Mouse (Mus musculus) 3T3-L1 (cell line): ENCODE measurements around the gene Lcat.
"Not testable (repeated sequence)": the region's sequence is repeated elsewhere in the genome, so short reads cannot be mapped to it uniquely, and the experiment has no call there.

Experiments
- DNase-seq: peaks from one replicate; pipeline ENCODE4 v3.0.0-alpha.2; 2015; ENCODE audit warnings: low read depth, low spot score

The Lcat gene

DNA sequence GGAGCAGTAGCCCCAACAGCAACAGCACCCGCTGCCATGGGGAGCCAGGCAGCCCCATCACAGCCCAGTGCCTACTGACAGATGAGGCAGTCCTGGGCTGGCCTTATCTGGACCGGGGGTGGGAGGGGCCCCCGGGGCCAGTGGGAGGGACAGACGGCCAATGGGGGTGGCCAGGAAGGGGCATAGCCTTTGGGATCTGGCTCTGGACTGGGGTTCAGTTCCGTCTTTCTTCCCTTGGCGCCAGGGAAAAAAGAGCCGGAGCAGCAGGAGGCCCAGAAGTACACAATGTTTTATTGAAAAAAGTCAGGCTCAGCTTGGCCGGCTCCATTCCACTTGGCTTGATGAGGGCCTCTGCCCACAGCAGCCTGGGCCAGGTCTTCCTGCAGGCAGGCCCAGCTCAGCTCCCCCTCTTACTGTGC lies at the start of gene Lcat:
TSS of gene Lcat (minus strand) at position 62 of the 419 bp plus-strand sequence.
- no peak for DNase-seq

DNA sequence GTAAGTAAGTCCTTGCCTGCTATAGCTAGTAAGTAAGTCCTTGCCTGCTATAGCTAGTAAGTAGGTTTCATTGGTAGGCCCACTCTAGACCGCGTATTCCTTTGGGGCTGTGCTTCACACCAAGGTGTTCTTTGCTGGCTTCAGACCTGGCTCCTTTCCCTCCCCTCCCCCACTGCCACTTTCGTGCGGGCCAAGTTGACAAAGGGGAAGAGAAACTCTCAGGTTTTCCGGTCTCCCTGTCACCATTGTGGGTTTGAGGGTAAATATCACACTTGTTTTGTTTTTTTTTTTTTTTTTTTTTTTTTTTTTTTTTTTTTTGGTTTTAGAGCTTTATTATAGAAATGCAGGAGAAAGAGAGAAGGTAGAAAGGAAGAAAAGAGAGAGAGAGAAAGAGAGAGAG lies 49.3 kb upstream of the Lcat start:
- DNase-seq: no peak

DNA sequence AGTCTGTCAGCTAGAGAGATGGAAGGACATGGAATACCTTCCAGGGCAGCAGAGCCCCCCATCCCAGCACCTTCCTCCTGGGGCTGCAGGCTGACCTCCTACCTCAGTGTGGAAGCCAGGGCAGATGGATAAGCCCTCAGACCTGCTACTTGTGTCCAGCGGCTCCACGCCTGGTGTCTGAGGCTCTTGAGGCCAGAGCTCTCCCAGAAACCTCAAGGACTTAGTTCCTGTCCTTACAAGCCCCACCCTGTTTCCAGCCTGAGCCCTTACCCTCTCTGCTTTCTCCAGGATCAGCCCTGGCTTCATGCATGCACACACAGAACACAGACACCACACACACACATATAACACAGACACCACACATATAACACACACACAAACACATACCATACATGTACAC lies 48.4 kb upstream of the Lcat start:
- no peak for DNase-seq

DNA sequence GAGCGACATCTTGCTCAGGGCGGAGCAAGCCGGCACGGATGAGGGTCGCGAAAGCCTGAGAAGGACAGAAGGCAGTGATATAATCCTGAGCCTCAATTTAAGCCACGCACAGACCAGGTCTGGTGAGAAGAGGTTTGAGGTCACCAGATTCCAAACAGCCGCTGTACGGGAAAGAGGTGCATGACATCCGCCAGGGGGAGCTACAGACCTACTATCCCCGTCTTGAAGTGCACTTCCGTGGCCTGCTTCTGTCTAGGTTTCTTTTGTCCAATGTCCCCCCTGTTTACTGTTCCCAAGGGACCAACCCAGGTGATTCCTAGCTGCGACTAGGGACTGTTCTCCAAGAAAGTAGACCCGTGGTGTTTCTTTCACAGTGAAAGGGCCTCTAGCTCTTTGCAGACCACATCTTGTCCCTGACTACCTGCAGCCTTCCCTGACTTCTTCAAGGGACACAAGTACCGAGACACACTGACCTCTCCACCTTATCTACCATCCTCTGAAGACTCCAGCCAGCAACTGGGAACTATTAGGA lies 47.7 kb upstream of the Lcat start, which contains the start of gene Dus2:
TSS of gene Dus2 (plus strand) at position 482 of the 532 bp plus-strand sequence.
- peak; percentile 96 for DNase-seq

DNA sequence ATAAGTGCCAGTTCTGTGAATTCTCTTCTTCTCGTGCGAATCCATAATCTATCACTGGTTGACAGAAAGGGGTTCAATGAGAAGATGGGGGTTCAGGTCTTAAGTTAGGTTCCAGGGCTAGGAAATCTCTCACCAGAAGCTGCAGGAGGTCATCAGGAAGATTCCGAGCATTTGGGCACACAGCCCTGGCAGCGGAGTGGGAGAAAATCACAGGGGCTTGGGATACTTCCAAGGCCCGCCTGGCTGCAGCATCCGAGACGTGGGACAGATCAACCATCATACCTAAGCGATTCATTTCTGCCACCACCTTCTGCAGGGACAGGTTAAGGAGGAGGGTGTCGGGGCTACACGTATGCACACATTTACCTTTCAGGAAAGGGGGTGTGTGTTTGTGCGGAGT lies 45.4 kb upstream of the Lcat start:
- DNase-seq: no peak

DNA sequence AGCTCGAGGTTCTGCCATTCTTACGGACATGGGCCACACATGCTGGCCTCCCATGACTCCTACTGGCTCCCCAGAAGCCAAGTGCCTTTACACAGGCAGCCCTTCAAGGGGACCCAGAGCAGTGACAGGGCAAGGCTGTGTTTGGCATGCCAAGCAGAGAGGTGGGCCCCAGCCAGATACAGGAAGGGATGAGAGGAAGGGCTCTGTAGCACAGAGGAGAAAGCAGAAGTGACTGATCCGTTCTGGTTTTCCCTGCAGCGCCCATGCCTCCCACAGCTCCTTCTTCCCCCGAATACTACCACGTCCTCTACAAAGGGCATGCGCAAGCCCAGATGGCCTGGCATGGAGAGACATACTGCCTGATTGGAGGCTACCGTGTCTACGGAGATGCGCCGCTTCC lies 40.2 kb upstream of the Lcat start:
- not testable (repeated sequence) for DNase-seq

DNA sequence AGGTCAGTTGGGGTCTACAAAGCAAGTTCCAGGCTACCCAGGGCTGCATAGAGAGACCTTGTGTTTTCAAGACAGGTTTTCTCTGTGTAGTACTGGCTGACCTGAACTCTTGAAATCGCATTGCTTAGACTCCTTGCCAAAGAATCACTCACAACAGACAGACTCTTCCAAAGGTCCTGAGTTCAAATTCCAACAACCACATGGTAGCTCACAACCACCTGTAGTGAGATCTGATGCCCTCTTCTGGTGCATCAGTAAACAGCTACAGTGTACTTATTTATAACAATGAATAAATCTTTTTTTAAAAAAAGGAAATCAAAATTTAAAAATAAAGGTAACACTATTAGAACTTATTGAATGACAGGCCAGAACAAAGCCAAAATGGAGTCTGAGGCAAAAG lies 38.0 kb upstream of the Lcat start:
- no peak for DNase-seq

DNA sequence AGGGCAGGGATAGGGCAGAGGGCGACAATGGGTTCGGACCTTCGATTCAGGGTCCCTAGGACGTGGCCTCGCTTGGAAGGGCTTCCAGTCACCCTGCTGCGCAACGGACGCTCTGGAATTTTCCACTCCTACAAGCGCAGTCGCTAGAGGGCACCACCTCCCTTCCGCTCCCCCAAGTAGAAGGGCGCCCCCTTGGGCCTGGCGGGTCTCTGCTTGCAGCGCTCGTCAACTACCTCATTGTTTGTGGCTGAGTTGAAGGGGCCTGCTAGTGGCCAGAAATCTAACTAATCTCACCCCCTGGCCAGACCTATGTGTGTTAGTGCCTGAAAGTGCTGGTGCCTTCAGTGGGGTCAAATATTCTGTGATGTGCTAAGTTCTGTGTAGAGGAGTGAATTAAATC lies 36.1 kb upstream of the Lcat start, which contains the start of gene Dpep3:
TSS of gene Dpep3 (minus strand) at position 105 of the 400 bp plus-strand sequence.
- DNase-seq: no peak

DNA sequence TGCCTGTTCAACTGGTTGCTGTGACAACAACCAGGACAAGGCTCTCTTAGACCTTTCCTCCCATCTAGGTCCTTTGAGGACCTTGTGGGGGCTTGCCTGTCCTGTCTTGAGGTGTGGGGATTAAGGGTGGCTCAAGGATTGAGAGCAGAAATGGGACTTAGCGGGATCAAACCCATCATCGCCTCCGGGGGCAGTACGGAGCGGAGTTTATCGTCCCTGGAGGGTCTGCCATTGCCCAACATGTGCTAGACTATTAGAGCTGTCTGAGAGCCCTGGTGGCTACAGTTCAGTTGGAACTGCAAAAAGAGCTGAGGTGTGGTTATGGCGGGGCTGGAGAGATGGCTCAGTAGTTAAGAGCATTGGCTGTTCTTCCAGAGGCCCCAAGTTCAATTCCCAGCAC lies 32.2 kb upstream of the Lcat start:
- no peak for DNase-seq

DNA sequence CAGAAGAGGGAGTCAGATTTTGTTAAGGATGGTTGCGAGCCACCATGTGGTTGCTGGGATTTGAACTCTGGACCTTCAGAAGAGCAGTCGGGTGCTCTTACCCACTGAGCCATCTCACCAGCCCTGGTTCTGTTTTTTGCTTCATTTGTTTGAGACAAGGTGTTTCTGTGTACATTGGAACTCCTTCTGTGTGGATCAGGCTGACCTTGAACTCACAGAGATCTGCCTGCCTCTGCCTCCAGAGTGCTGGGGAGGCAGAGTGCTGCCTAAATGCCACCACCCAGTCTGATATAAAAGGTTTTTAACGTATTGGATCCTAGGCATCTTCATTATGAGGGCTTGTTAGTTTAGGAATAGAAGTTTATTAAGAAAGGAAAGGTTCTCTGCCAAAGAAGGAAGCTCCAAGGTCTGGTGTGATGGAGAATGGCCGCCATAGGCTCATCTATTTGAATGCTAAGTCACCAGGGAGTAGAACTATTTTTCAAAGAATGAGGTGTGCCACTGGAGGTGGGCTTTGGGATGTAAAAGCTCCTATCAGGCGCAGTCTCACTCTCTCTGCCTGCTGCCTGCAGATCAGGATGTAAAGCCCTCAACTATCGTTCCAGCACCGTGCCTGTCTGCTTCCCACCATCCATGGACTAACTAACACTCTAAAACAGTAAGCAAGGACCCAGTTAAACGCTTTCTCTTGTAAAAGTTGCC lies 28.0 kb upstream of the Lcat start:
- DNase-seq: no peak

DNA sequence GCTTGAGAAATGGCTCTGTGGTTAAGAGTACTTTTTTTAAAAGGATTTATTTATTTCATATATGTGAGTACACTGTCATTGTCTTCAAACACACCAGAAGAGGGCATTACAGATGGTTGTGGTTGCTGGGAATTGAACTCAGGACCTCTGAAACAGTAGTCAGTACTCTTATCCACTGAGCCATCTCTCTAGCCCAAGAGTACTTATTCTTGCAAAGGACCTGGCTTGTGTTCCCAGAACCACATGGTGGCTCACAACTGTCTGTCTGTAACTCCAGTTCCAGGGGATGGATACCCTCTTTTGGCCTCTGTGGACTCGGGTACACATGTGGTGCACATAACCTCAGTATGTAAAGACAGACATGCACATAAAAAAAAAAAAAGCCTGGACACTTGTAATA lies 26.2 kb upstream of the Lcat start:
- no peak for DNase-seq

DNA sequence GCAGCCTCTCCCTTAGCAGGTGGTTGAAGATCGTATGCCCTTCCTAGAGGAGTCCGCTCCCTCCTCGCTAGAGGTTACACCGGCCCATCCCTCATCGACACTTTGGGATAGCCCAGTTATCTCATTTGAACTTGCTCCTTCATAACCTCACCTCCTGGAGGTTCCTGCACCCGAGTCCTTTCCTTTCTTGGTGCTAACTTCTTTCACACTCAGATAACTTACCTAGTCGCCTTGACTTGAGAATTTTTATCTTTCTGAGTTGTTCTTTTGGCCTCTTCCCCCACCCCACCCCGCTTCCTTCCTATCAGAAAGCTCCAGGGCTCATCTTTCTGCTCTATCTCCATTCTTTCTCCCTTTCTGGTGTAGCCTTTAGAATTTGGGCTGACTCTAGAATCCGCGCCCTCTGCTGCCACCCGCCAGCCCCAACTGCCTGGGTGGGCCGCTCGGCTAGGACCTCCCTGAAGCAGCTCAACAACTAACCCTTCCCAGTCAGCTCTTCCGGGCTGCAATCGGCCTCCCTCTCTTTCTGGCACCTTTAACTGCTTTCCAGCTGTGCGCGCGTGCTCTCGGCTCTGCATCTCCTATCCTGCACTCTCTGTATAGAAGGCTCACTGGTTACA lies 23.6 kb upstream of the Lcat start:
- no peak for DNase-seq

DNA sequence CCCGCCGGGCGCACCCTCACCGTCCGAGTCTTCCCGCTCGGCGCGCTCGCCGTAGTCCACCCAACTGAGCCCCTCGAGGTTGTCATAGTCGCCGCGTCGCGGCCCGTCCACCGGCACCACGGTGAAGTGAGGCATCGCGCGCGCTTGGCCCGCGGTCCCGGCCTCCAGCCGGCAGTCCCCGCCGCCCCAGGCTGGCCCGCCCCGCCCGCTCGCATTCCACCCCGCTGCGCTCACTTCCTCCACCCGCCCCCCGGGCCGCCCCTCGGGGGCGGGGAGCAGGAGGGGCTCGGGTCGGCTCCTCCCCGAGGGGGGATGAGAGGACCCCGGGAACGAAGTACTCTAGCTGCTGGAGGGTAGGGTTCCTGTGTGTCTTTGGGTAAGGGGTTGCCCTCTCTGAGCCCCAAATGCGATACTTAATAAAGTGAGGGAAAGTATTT lies 22.7 kb upstream of the Lcat start, which contains the start of gene Slc12a4:
TSS of gene Slc12a4 (minus strand) at position 193 of the 437 bp plus-strand sequence.
- DNase-seq: peak; percentile 74

DNA sequence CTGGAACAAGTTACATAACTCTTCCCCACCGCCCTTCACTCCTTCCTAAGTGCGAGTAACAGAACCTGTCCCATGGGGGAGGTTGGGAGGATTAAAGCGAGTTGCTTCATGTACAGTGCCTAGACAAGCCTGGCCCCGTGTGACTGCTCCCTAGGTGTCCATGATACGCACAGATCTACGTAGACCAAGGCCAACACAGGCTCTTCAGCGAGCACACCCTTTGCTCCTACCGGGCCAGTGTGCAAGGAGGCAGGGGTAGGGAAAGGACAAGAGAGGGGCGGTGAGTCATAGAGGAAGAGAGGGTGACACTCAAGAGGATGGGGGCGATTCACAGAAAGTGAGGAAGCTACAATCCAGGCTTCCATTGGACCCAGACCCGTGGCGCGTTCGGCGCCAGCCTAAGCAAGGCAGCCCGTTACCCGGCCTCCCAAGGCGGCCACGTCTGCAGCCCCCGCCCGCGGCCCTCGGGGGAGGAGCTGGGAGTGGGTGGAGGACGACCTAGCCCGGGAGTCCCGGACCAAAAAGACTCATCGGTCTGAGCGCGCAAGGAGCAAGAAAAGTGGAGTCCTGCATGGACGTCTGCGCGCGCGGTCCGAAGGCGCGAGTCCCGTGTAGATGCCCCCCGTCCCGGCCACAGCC lies 22.2 kb upstream of the Lcat start:
- DNase-seq: peak; percentile 71

DNA sequence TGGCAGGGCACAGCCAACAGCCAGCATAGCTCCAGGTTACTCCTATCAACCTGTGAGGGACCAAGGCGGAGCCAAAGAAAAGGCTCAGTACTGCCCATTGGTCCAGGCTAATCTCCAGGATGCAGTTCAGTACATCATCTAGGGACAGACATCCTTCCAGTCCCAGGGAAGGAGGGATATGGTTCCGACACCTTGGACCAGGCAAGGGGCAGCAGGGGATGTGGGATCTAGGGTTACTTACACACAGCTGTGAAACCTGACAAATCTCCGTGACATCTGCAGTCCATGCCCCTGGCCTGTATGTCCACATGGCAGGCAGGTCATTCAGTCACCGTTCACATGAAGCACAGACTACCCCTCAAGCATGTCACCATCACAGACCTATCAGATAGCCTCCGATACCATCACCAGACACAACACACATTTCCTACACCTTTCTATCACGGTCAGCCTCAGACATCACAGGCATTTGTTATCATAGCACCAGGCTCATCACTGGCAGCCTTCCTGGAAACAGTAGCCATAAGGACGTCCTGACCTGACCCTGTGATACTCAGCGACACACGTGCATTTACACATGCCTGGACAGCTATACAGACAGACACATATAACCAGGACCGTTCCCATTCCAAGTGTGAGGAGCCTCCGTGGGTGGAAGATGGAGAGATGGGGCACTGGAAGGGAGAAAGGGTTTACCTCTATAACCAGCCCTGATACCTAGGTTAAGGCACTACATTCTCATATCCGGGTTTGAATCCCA lies 21.5 kb upstream of the Lcat start:
- DNase-seq: peak; percentile 46

DNA sequence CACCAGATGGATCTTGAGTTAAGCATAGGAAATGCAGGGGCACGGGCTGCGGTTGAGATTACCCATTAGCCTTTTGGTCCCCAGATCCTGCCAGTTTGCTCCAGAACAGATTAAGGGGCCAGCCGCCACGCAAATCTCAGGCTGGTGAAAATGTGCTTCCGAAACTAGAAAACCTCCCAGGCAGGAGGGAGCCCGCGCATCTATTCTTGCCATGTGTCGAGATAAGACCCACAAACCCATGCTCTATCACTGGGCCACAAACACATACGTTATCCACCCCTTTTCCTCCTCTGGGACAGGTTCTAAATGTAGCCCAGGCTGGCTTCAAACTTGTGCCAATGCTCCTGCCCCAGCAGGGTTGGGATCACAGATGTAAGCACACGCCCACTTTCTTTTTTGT lies 18.4 kb upstream of the Lcat start:
- DNase-seq: no peak

DNA sequence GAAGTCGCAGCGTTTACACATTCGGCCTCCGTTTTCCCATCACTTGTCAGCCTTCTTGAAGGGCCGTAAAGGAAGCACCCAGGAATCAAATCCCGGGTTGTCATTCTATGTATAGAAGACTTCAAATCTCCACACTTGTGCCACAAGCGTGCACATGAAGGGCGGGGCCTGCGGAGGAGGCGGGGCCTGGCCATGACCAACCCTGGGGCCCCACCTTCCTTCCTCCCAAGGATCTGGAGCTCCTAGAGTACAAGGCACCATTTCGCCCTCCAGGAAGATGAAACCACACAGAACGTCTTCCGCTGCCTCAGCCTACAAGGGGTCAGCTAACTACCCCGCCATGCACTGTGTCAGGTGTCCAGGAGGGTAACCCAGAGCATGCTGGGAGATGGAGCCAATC lies 17.9 kb upstream of the Lcat start:
- no peak for DNase-seq

DNA sequence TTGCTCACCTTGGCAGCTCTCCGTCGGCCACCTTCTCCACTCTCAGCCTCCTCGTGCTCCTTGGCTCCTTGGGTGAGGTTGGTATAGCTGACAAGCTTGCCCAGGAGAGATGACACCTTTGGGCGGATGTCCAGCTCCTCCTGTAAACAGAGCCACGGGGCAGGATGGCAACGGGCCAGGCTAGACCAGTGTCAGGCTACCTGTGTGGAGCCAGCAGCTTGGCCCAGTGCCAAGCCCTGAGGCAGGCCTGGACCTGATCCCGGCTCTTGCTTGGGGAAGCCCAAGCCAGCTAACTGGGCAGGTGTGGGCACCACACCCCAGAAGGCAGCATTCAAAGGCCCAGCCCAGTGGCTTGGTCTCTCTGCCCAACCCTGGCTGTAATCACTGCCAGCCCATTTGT lies 16.2 kb upstream of the Lcat start:
- DNase-seq: no peak

DNA sequence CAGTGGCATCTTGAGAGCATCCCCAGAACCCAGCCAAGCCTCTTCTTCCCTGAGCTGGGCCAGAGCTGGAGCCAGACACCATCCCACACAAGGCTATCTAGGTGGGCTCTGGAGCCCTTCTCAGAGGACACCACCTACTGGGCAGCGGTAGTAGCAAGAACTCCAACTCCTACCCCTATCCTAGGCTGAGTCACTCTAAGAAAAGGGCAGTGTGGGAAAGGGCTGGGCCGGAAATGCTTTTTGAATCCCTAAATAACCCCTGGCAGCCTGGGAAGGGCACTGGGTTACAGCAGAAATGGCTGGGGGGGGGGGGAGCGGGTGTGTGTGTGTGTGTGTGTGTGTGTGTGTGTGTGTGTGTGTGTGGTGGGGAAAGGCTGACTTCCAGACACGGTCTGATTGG lies 14.6 kb upstream of the Lcat start:
- peak; percentile 49 for DNase-seq

DNA sequence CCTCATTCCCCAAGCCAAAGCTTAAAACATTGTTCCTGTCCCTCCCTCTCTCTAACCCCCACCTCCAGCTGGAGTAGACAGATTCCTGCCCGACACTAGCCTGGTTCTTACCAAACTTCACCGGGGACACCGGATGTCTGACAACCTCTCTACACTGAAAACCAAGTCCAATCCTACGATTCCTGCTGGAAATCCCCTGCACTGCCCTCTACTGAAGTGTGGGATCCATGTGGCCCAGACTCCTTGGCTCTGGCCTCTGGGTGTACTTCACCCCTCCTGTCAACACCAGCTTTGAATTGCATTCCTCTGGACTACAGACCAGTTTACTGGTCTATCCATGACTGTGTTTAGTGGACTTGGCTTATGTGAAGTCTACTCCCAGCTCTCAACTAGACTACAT lies 13.4 kb upstream of the Lcat start:
- peak; percentile 80 for DNase-seq

DNA sequence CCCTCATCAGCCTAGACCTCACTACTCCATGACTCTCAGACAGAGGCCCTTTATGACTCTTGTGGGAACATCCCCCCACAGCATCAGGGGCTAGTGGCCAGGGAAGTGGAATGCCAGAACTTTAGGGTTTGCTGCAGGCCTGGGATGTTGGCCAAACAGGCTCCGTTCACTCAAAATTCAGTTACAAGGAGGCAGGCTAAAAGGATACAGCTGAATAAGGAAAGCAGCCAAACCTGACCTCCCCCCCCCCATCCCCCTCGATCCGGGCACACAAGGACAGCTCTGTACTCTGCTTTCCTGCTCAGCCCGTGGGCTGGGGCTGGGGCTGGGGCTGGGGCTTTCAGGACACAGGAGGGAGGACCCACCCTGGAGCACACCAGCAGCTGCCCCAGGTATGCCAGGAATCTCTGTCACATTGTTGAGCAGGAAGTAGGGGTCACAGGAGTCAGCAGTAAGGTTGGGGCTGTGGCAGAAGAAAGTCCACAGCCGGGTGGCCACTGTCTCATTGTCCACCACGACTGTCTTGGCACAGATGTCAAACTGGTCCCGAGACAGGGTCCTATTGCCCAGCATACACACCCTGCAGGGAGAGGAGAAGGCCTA lies 8.0 kb upstream of the Lcat start:
- DNase-seq: peak; percentile 45
